Mouse (Mus musculus): ENCODE results near the gene Zfp784.

DNA sequence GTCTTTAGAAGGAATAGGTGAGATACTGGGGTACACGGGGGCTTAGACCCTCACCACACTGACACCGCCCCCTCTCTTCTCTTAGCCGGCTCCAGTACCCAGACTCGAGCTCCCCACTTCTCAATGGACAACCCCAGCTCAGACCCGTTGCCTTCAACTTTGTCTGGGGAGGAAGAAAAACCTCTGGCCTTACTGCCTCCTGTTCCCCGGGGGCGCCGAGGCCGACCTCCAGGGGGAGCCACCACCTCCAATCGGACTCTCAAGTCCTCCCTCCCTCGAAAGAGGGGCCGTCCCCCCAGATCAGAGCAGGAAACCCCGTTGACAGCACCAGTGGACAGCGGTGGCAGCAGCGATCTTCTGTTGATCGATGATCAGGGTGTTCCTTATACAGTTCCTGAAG lies 20.9 kb downstream of the Zfp784 start:
- TF ChIP-seq CTCF (IDR thresholded peaks at IDR 0.05; ENCODE audit: extremely low read depth, insufficient read length, insufficient replicate concordance, low read depth, low read length) (no peak), POLR2A (IDR thresholded peaks at IDR 0.05; ENCODE audit: low read depth, low read length) (no peak)
